Mouse (Mus musculus): ENCODE data around the gene Prep. TPM values are rescaled to one million over a fixed set of nuclear protein-coding genes. Genes with fewer than 3 reads are reported as not detected.

Prep gene
- polyA plus RNA-seq, 1 experiment from 2014 or later, result 26.3 TPM

- no peak for ATAC-seq (replicated peaks; ENCODE audit: extremely low read depth, insufficient read depth, low FRiP score)
- no peaks in the 10 kb centered on the region for H3K9me3 ChIP-seq (replicated peaks; ENCODE audit: control insufficient read depth, low read length)
- no peak overlapping the region for H3K4me2 ChIP-seq (ENCODE audit: low read depth, low read length)
- peaks cover 4% of the 10 kb centered on the region; the same call in 1 of the 2 replicates for H3K36me3 ChIP-seq (ENCODE audit: control insufficient read depth, insufficient read depth)
- no peak overlapping the region for H3K4me3 ChIP-seq (ENCODE audit: low read length)
- H3K4me1 ChIP-seq (ENCODE audit: control insufficient read depth, insufficient read depth, low read length), result peaks cover 28% of the 10 kb centered on the region
- H3K27ac ChIP-seq (ENCODE audit: low read length), result no peak overlapping the region
- 80% methylated on average over 4 of the region's 4 CpGs for WGBS
- H3K27me3 ChIP-seq (ENCODE audit: control insufficient read depth, insufficient read depth, low read length), result no peaks in the 10 kb centered on the region
- H3K9ac ChIP-seq (ENCODE audit: low read length), result no peak overlapping the region
Measured at GRCm38 (mm10) chr10:45139910-45140309, 72.9 kb downstream of the Prep start.

GRCm38 (mm10) chr10:45140474-45141212 lies 73.6 kb downstream of the Prep start:
- ATAC-seq (replicated peaks; ENCODE audit: extremely low read depth, insufficient read depth, low FRiP score), result no peak
- Histone ChIP-seq H3K9me3 (replicated peaks; ENCODE audit: control insufficient read depth, low read length) (no peaks in the 10 kb centered on the region), H3K4me1 (ENCODE audit: control insufficient read depth, insufficient read depth, low read length) (peaks cover 35% of the 10 kb centered on the region)

DNA sequence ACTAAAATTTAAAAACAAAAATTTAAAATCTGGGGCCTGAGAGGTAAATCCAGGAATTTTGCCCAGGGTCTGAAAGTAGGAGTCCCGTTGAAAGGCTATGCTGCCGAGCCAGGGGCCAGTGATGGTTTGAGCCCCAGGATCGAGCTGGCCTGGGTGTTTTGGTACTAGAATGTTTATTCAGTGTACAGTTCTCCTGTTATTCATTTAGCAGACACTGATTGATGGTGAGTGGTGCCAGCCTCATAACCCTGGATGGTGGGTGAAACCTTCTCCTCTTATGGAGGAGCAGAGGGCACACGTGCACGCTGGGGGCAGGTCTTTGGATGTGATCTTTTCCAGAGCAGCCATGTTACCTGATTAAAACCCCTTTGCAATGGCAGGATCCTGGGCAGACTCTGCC lies 75.4 kb downstream of the Prep start:
- Histone ChIP-seq H3K4me2 (ENCODE audit: low read depth, low read length) (no peak overlapping the region), H3K36me3 (ENCODE audit: control insufficient read depth, insufficient read depth) (no peaks in the 10 kb centered on the region), H3K9ac (ENCODE audit: low read length) (no peak overlapping the region), H3K27me3 (ENCODE audit: control insufficient read depth, insufficient read depth, low read length) (no peaks in the 10 kb centered on the region), H3K9me3 (replicated peaks; ENCODE audit: control insufficient read depth, low read length) (no peaks in the 10 kb centered on the region), H3K4me1 (ENCODE audit: control insufficient read depth, insufficient read depth, low read length) (peaks cover 37% of the 10 kb centered on the region), H3K27ac (ENCODE audit: low read length) (0 out of 2 replicates have a peak overlapping the region, but pooled peaks have one; percentile 19), H3K4me3 (ENCODE audit: low read length) (no peak overlapping the region)
- 86% methylated on average over 5 of the region's 5 CpGs for WGBS
- ATAC-seq (replicated peaks; ENCODE audit: extremely low read depth, insufficient read depth, low FRiP score), result no peak

More at GRCm38 (mm10) chr10:45140474-45141212, 73.6 kb downstream of the Prep start:
- no peaks in the 10 kb centered on the region for H3K27me3 ChIP-seq (ENCODE audit: control insufficient read depth, insufficient read depth, low read length)
- H3K4me2 ChIP-seq (ENCODE audit: low read depth, low read length), result no peak overlapping the region
- H3K4me3 ChIP-seq (ENCODE audit: low read length), result no peak overlapping the region
- 88% methylated on average over 7 of the region's 7 CpGs for WGBS
- H3K36me3 ChIP-seq (ENCODE audit: control insufficient read depth, insufficient read depth), result no peaks in the 10 kb centered on the region
- no peak overlapping the region for H3K9ac ChIP-seq (ENCODE audit: low read length)
- no peak overlapping the region for H3K27ac ChIP-seq (ENCODE audit: low read length)

GRCm38 (mm10) chr10:45144038-45144817 lies 77.2 kb downstream of the Prep start:
- H3K27ac ChIP-seq (ENCODE audit: low read length), result peak overlapping the region; percentile 71
- 77% methylated on average over 6 of the region's 6 CpGs for WGBS

DNA sequence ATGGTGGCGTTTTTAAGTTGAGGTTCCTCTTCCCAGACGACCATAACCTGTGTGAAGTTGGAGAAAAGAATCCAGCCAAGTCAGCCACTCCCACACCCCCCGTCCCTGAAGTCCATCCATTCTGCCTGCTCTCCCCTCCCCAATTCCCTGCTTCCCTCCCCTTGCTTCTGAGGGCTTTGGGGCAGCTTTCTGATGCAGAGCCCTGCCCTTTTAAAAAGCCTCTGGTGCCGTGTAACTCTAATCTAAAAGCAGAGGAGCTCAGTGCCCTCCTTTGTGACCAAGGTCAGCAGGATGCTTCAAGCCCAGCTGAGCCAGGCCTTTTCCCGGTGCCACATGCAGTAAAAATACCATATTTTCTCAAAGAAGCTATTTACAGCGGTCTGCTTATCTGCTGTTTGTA lies 79.8 kb downstream of the Prep start:
- Histone ChIP-seq H3K4me3 (ENCODE audit: low read length) (no peak overlapping the region), H3K36me3 (ENCODE audit: control insufficient read depth, insufficient read depth) (peaks cover 12% of the 10 kb centered on the region), H3K4me1 (ENCODE audit: control insufficient read depth, insufficient read depth, low read length) (peaks cover 40% of the 10 kb centered on the region), H3K27ac (ENCODE audit: low read length) (peak overlapping the region; percentile 66), H3K9me3 (replicated peaks; ENCODE audit: control insufficient read depth, low read length) (no peaks in the 10 kb centered on the region), H3K27me3 (ENCODE audit: control insufficient read depth, insufficient read depth, low read length) (no peaks in the 10 kb centered on the region), H3K9ac (ENCODE audit: low read length) (peak overlapping the region; percentile 28), H3K4me2 (ENCODE audit: low read depth, low read length) (no peak overlapping the region)
- WGBS, result 23% methylated on average over 6 of the region's 6 CpGs
- no peak; the same call in 1 of the 2 replicates for ATAC-seq (replicated peaks; ENCODE audit: extremely low read depth, insufficient read depth, low FRiP score)

More at GRCm38 (mm10) chr10:45144038-45144817, 77.2 kb downstream of the Prep start:
- H3K9me3 ChIP-seq (replicated peaks; ENCODE audit: control insufficient read depth, low read length), result no peaks in the 10 kb centered on the region
- H3K4me2 ChIP-seq (ENCODE audit: low read depth, low read length), result no peak overlapping the region
- H3K9ac ChIP-seq (ENCODE audit: low read length), result no peak overlapping the region
- no peaks in the 10 kb centered on the region for H3K27me3 ChIP-seq (ENCODE audit: control insufficient read depth, insufficient read depth, low read length)
- no peak overlapping the region for H3K4me3 ChIP-seq (ENCODE audit: low read length)
- 0 out of 2 replicates have a peak, but pooled peaks have one; percentile 49 for ATAC-seq (replicated peaks; ENCODE audit: extremely low read depth, insufficient read depth, low FRiP score)
- peaks cover 37% of the 10 kb centered on the region for H3K4me1 ChIP-seq (ENCODE audit: control insufficient read depth, insufficient read depth, low read length)
- peaks cover 3% of the 10 kb centered on the region; the same call in 1 of the 2 replicates for H3K36me3 ChIP-seq (ENCODE audit: control insufficient read depth, insufficient read depth)

GRCm38 (mm10) chr10:45151137-45151536 lies 84.1 kb downstream of the Prep start:
- Histone ChIP-seq H3K27me3 (ENCODE audit: control insufficient read depth, insufficient read depth, low read length) (no peaks in the 10 kb centered on the region), H3K4me1 (ENCODE audit: control insufficient read depth, insufficient read depth, low read length) (peaks cover 19% of the 10 kb centered on the region), H3K27ac (ENCODE audit: low read length) (no peak overlapping the region), H3K4me3 (ENCODE audit: low read length) (no peak overlapping the region), H3K9me3 (replicated peaks; ENCODE audit: control insufficient read depth, low read length) (no peaks in the 10 kb centered on the region), H3K9ac (ENCODE audit: low read length) (no peak overlapping the region), H3K36me3 (ENCODE audit: control insufficient read depth, insufficient read depth) (peaks cover 29% of the 10 kb centered on the region), H3K4me2 (ENCODE audit: low read depth, low read length) (no peak overlapping the region)
- no peak for ATAC-seq (replicated peaks; ENCODE audit: extremely low read depth, insufficient read depth, low FRiP score)
- WGBS, result 76% methylated on average over 5 of the region's 5 CpGs

DNA sequence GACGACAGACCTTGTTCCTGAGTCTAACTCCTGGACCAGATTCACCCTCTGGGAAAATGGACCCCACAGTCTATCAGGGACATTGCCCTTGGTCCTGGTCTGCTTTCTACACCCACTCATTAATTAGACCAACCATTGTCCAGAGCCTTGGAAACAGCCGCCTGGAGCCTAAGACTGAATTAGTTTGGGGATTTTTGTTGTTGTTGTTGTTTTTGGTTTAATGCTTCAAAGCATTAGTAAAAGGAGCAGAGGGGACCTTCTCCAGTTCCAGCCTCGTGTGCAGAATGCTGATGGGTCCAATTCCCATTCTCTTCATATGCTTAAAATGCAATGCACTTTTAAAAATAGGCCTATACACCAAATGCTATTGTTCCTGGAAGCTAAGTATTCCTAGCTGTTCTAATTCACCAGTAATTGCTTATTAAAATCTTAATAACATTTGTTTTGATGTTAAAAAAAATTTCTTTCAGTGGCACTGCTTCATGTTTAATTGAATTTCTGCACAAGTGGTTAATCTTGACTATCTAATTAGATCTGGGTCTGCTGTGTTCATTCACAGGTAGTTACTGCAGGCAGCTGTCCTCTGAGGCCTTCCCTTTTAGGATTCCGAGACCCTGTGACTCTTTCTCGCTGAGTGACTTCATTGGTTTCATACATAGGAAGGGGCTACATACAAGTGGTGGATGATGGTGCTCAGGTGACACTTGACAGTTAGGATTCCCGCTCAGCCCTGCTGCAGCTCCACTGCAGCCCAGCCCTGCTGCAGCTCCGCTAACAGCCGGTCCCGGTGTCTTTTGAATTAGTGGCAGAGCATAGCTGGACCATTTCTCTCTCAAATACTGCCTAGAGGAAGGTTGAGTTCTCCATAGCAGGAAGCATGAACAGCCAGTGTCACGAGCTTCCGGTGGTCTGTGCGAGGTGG lies 85.0 kb downstream of the Prep start:
- Histone ChIP-seq H3K4me2 (ENCODE audit: low read depth, low read length) (no peak overlapping the region), H3K27ac (ENCODE audit: low read length) (no peak overlapping the region), H3K36me3 (ENCODE audit: control insufficient read depth, insufficient read depth) (peaks cover 29% of the 10 kb centered on the region), H3K27me3 (ENCODE audit: control insufficient read depth, insufficient read depth, low read length) (no peaks in the 10 kb centered on the region), H3K9me3 (replicated peaks; ENCODE audit: control insufficient read depth, low read length) (no peaks in the 10 kb centered on the region), H3K9ac (ENCODE audit: low read length) (no peak overlapping the region), H3K4me1 (ENCODE audit: control insufficient read depth, insufficient read depth, low read length) (peaks cover 10% of the 10 kb centered on the region), H3K4me3 (ENCODE audit: low read length) (no peak overlapping the region)
- ATAC-seq (replicated peaks; ENCODE audit: extremely low read depth, insufficient read depth, low FRiP score), result no peak
- 92% methylated on average over 12 of the region's 12 CpGs for WGBS

- H3K27ac ChIP-seq (ENCODE audit: low read length), result no peak overlapping the region
- WGBS, result 60% methylated on average over 14 of the region's 14 CpGs
Measured at GRCm38 (mm10) chr10:45154557-45155060, 87.6 kb downstream of the Prep start.

More at GRCm38 (mm10) chr10:45154557-45155060, 87.6 kb downstream of the Prep start:
- Histone ChIP-seq H3K9ac (ENCODE audit: low read length) (no peak overlapping the region), H3K4me2 (ENCODE audit: low read depth, low read length) (no peak overlapping the region), H3K36me3 (ENCODE audit: control insufficient read depth, insufficient read depth) (peaks cover 37% of the 10 kb centered on the region), H3K9me3 (replicated peaks; ENCODE audit: control insufficient read depth, low read length) (no peaks in the 10 kb centered on the region), H3K27me3 (ENCODE audit: control insufficient read depth, insufficient read depth, low read length) (no peaks in the 10 kb centered on the region), H3K4me1 (ENCODE audit: control insufficient read depth, insufficient read depth, low read length) (peaks cover 6% of the 10 kb centered on the region; the same call in 1 of the 2 replicates), H3K4me3 (ENCODE audit: low read length) (no peak overlapping the region)
- ATAC-seq (replicated peaks; ENCODE audit: extremely low read depth, insufficient read depth, low FRiP score), result peak; percentile 37; the same call in 1 of the 2 replicates
